Mouse (Mus musculus) spleen, adult 2 months (tissue): Measurements from ENCODE around the gene Upf3b. TPM values are rescaled to one million over a fixed set of nuclear protein-coding genes. Genes with fewer than 3 reads are reported as not detected.
A peak's percentile ranks its signal among the peaks of the same experiment; 100 is the strongest.

ENCODE experiments used
- DNase-seq, 2 experiments: peaks; one replicate each; pipeline versions ENCODE4 v3.0.0 to v3.0.0-alpha.2; 2012 to 2021; ENCODE audit warnings: low spot score in 2 of 2, low read depth in 1 of 2
- H3K27ac ChIP-seq: fragments of 200-500 bp; 2 replicates; pipeline ENCODE4 v1.5.1; 2012; ENCODE audit warnings: low read length, inconsistent platforms; ENCODE audit not compliant: insufficient read depth
- H3K27me3 ChIP-seq: fragments of 200-500 bp; 2 replicates; pipeline ENCODE4 v1.6.1; 2012; ENCODE audit warnings: mild to moderate bottlenecking, moderate library complexity, low read length, inconsistent platforms; ENCODE audit not compliant: control insufficient read depth, insufficient read depth
- H3K36me3 ChIP-seq: fragments of 200-500 bp; 2 replicates; pipeline ENCODE4 v1.6.1; 2012; ENCODE audit warnings: mild to moderate bottlenecking, low read length, inconsistent platforms; ENCODE audit not compliant: control insufficient read depth, insufficient read depth
- H3K4me1 ChIP-seq: fragments of 200-500 bp; 2 replicates; pipeline ENCODE4 v1.6.1; 2011; ENCODE audit warnings: inconsistent platforms; ENCODE audit not compliant: control insufficient read depth, insufficient read depth, insufficient read length
- H3K4me3 ChIP-seq: fragments of 200-500 bp; 2 replicates; pipeline ENCODE4 v1.5.1; 2011; ENCODE audit warnings: mild to moderate bottlenecking, inconsistent platforms; ENCODE audit not compliant: insufficient read depth, insufficient read length; ENCODE audit errors: extremely low read depth
- CTCF ChIP-seq: fragments of 200-500 bp; IDR thresholded peaks from 2 replicates; pipeline ENCODE4 v1.5.1; 2011; ENCODE audit warnings: mild to moderate bottlenecking, inconsistent platforms; ENCODE audit not compliant: insufficient read depth, insufficient read length, insufficient replicate concordance; ENCODE audit errors: extremely low read depth
- POLR2A ChIP-seq: fragments of 200-500 bp; IDR thresholded peaks from 2 replicates; pipeline ENCODE4 v1.6.1; 2011; ENCODE audit warnings: low read depth, low read length, inconsistent platforms
- WGBS: fragments of 180-500 bp; shearing (Covaris S2); methylation state at CpG from one replicate; pipeline ENCODE4 v1.1.7; 2018; 5-methylcytosine and 5-hydroxymethylcytosine counted together
- polyA plus RNA-seq: library from polyadenylated mRNA; depleted of rRNA; stranded (reverse); fragments of >200 nt; gene quantifications from 2 replicates; pipeline ENCODE4 v1.2.3, GENCODE M21; 2012

Gene Upf3b
- polyA plus RNA-seq, 1 experiment, result 2.7 TPM

DNA sequence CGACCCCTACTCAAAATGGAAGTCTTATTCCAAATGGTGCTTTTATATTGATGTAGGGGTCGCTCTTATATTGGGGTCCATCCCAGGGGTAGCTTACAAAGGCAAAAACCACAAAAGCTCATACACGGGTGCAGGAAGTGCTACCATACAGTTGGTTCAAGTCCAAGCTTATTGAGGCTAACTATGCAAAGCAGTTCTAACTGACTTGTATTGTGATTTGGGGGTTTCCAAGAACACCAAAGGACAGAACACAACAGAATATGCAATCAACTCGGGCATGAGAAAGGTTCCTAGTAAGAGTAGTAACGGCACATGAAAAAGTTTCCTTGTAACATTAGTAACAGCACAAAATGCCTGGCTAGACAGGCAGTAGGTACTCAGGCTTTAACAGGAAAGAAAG is 10.1 kb upstream of the Upf3b start:
- no peak for DNase-seq
- no peaks in the 10 kb centered on the region for H3K27me3 ChIP-seq
- peaks cover 4% of the 10 kb centered on the region; the same call in 1 of the 2 replicates for H3K4me1 ChIP-seq
- WGBS, result 50% methylated on average over 5 of the region's 5 CpGs
- no peaks in the 10 kb centered on the region for H3K36me3 ChIP-seq
- TF ChIP-seq POLR2A, result no peak
- no peak for TF ChIP-seq CTCF
- no peak overlapping the region for H3K4me3 ChIP-seq
- H3K27ac ChIP-seq, result no peak overlapping the region

DNA sequence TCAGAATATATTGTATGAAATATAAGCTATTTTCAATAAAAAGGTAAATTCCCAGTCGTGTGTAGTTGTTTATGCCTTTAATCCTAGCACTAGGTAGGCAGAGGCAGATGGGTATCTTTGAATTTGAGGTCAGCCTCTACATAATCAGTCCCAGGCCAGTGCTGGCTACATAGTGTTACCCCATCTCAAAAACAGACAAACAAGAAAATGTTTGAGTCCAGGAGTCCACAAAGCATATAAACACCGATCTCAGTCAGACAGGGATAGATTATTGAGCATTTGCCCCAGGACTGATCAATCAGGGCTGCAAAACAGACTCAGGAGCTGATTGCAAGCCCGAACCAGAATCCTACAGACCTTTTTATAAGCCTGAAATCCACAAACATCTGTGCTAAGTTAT is 9.5 kb upstream of the Upf3b start:
- no peak for DNase-seq
- TF ChIP-seq CTCF (no peak), POLR2A (no peak)
- Histone ChIP-seq H3K36me3 (no peaks in the 10 kb centered on the region), H3K27me3 (no peaks in the 10 kb centered on the region), H3K4me3 (no peak overlapping the region), H3K4me1 (peaks cover 4% of the 10 kb centered on the region; the same call in 1 of the 2 replicates), H3K27ac (no peak overlapping the region)
- WGBS, result 65% methylated on average over 3 of the region's 3 CpGs

- WGBS, result no CpG with 5 or more reads among the region's 5 CpGs
- no peak for TF ChIP-seq CTCF
- no peak for TF ChIP-seq POLR2A
- H3K27ac ChIP-seq, result no peak overlapping the region
These were observed 7.0 kb upstream of the Upf3b start for GRCm38 (mm10) chrX:37117085-37117484.

DNA sequence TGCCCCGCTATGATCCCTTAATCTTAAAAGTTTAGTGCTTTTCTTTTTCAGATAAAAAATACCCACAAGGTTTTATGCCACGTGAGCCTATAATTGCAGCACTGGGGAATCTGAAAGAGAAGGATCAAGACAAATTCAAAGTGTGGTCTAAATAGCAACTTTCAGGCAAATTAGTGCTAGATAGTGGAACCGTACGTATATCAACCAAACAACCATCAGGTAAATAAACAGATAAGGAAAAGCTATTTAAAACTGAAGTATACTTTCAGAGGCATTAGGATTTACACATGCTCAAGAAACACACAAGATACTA is 715 bp upstream of the Upf3b start:
- no peak overlapping the region for H3K27ac ChIP-seq
- 81% methylated on average over 4 of the region's 4 CpGs for WGBS
- no peaks in the 10 kb centered on the region for H3K27me3 ChIP-seq
- no peaks in the 10 kb centered on the region for H3K36me3 ChIP-seq
- no peak for DNase-seq
- peaks cover 4% of the 10 kb centered on the region; the same call in 1 of the 2 replicates for H3K4me1 ChIP-seq
- TF ChIP-seq POLR2A (no peak), CTCF (no peak)
- H3K4me3 ChIP-seq, result no peak overlapping the region

More at GRCm38 (mm10) chrX:37117085-37117484, 7.0 kb upstream of the Upf3b start:
- no peak for DNase-seq
- Histone ChIP-seq H3K4me3 (no peak overlapping the region), H3K36me3 (no peaks in the 10 kb centered on the region), H3K4me1 (peaks cover 4% of the 10 kb centered on the region; the same call in 1 of the 2 replicates), H3K27me3 (no peaks in the 10 kb centered on the region)

DNA sequence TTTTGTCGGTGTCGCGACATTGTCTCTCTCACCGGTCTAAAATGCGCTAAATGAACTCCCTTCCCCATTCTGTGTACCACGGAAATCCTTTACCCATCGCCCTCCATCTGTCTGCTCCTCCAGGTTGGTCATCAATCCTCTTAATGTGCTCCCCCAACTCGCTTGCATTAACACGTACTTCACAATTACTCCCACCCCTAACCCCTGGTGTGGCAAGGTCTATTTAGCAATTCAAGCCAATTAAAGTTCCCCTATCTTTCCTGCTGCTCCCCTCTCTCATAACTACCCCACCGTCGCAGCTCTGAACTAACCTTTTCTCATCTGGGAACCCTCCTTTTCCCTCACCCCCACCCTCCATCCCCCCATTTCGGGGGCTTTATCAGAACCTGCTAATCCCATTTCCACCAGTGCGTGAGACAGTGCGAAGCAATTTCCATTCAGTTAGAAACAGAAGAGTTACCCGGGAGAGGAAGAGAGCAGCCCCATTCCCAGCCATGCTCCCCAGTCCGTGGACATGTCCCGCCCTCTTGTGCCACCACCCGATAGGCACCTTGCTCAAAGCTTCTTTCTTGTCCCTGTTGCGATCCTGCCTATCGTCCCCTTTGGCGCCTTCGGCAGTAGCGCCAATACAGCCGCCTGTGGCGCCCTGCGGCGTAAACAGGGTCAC is 463 bp downstream of the Upf3b start:
- peak overlapping the region; percentile 60 for H3K4me3 ChIP-seq
- H3K27me3 ChIP-seq, result no peaks in the 10 kb centered on the region
- no peaks in the 10 kb centered on the region for H3K36me3 ChIP-seq
- no peak for DNase-seq
- 19% methylated on average over 27 of the region's 27 CpGs for WGBS
- no peaks in the 10 kb centered on the region for H3K4me1 ChIP-seq
- TF ChIP-seq CTCF (no peak), POLR2A (no peak)
- H3K27ac ChIP-seq, result peak overlapping the region; percentile 85

DNA sequence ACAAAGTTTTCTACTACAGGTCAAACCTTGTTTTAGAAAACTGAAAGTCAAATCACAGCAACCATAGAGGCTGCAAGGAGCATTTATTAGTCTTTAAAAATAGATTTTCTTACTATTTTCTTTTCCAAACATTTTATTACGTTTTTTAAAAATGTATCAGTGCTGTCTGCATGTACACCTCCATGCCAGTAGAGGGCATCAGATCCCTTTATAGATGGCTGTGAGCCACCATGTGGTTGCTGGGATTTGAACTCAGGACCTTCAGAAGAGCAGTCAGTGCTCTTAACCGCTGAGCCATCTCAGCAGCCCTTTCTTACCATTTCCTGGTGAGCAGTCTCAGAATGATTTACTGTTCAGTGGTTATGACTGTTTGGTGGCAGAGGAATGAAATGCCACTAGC is 6.3 kb downstream of the Upf3b start:
- H3K36me3 ChIP-seq, result peaks cover 4% of the 10 kb centered on the region; the same call in 1 of the 2 replicates

DNA sequence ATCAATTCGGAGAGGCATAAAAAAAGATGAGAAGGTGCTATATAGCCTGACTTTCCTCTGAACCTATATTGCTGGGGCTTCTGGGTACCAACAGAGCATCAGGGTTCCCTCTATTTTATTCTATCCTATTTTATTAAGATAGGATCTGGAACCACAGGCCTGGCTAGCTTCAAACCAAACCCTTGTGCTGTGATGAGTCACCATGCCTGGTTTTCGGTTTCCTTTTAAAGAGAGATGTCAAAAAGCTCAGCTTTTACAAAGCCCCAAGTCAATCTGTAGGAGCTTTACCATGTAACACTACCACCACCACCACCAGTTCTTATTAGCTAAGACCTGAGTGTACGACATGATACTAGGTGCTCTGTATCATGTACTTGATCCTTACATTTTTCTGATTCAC is 11.4 kb downstream of the Upf3b start:
- H3K4me1 ChIP-seq, result no peaks in the 10 kb centered on the region; the same call in 1 of the 2 replicates
- no peak overlapping the region for H3K4me3 ChIP-seq
- no peak for DNase-seq
- TF ChIP-seq CTCF (no peak), POLR2A (no peak)
- peaks cover 4% of the 10 kb centered on the region; the same call in 1 of the 2 replicates for H3K36me3 ChIP-seq
- no peak overlapping the region for H3K27ac ChIP-seq
- WGBS, result 85% methylated on average over 3 of the region's 3 CpGs
- no peaks in the 10 kb centered on the region for H3K27me3 ChIP-seq

More for the DNA sequence above, 6.3 kb downstream of the Upf3b start:
- no peak overlapping the region for H3K4me3 ChIP-seq
- 86% methylated on average over 2 of the region's 2 CpGs for WGBS
- no peak for DNase-seq
- no peak overlapping the region for H3K27ac ChIP-seq
- no peaks in the 10 kb centered on the region for H3K27me3 ChIP-seq
- TF ChIP-seq POLR2A (no peak), CTCF (no peak)
- H3K4me1 ChIP-seq, result no peaks in the 10 kb centered on the region
